Mouse (Mus musculus): Measurements from ENCODE around the gene Tln1. TPM values are rescaled to one million over a fixed set of nuclear protein-coding genes. Genes with fewer than 3 reads are reported as not detected.

Gene Tln1
- total and polyA plus RNA-seq, 3 experiments = 22.9 to 146 (median 112) TPM

GRCm38 (mm10) chr4:43575356-43575755, 12.9 kb upstream of the Tln1 start:
- H3K9me3 ChIP-seq (replicated peaks; ENCODE audit: insufficient read depth, low read length) = no peaks in the 10 kb centered on the region
- peaks cover 7 to 28% of the 10 kb centered on the region in 2 experiments for H3K4me1 ChIP-seq (ENCODE audit: control insufficient read depth in 1 of 2, insufficient read depth in 2 of 2, low read length in 2 of 2)
- H3K27ac ChIP-seq (ENCODE audit: control insufficient read depth, low read depth, low read length) = no peak overlapping the region
- H3K9ac ChIP-seq (ENCODE audit: control insufficient read depth, low read depth, low read length, poor library complexity, severe bottlenecking) = no peak overlapping the region
- H3K27me3 ChIP-seq (ENCODE audit: control insufficient read depth in 1 of 2, insufficient read depth in 2 of 2, low read length in 2 of 2) = no peaks in the 10 kb centered on the region
- no peak overlapping the region for H3K4me3 ChIP-seq (ENCODE audit: control insufficient read depth in 1 of 2, insufficient read depth in 1 of 2, low read depth in 2 of 2, low read length in 2 of 2)
- H3K36me3 ChIP-seq (ENCODE audit: control insufficient read depth in 1 of 2, insufficient read depth in 2 of 2, low read length in 2 of 2) = peaks cover 0 to 3% of the 10 kb centered on the region in 2 experiments; a peak in 2 of 4 replicates
- no peak for DNase-seq (ENCODE audit: low read depth, low spot score)
- peaks cover 21% of the 10 kb centered on the region for H3K79me2 ChIP-seq (ENCODE audit: control insufficient read depth, insufficient read depth, low read length, poor library complexity)
- TF ChIP-seq POLR2AphosphoS5 (IDR thresholded peaks at IDR 0.05; ENCODE audit: borderline replicate concordance, low read depth, low read length) (no peak), USF1 (IDR thresholded peaks at IDR 0.05; ENCODE audit: low read depth, low read length) (no peak), KAT2A (conservative IDR thresholded peaks at IDR 0.05; ENCODE audit: low read depth, low read length) (no peak), NELFE (IDR thresholded peaks at IDR 0.05; ENCODE audit: low read depth, low read length) (no peak), CHD1 (IDR thresholded peaks at IDR 0.05; ENCODE audit: low read depth, low read length) (no peak)

DNA sequence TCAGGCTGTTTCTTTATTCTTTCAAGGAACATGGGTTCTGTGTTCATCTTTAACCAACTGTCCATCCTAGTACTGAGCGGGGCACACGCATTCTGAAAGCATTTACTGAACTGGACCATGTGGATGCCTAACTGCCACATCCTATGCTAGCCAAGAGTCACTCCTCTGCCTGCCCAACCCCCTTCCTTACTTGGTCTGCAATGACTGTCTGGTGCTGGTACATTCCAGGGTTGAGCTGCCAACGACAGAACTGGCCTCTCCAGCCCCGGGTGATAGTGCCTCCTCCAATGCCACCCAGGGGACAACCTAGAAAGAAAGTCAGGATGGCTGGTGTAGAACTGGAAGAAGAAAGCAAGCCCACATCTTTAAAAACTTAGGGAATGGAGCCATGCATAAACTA, 11.1 kb upstream of the Tln1 start:
- H3K27ac ChIP-seq (ENCODE audit: control insufficient read depth, low read depth, low read length) = no peak overlapping the region
- no peaks in the 10 kb centered on the region for H3K27me3 ChIP-seq (ENCODE audit: control insufficient read depth in 1 of 2, insufficient read depth in 2 of 2, low read length in 2 of 2)
- no peaks in the 10 kb centered on the region; a peak in 3 of 4 replicates for H3K36me3 ChIP-seq (ENCODE audit: control insufficient read depth in 1 of 2, insufficient read depth in 2 of 2, low read length in 2 of 2)
- H3K79me2 ChIP-seq (ENCODE audit: control insufficient read depth, insufficient read depth, low read length, poor library complexity) = peaks cover 15% of the 10 kb centered on the region
- no peak for TF ChIP-seq ZKSCAN1 (IDR thresholded peaks at IDR 0.05; ENCODE audit: low read depth, low read length)
- no peak for TF ChIP-seq BHLHE40 (IDR thresholded peaks at IDR 0.05; ENCODE audit: borderline replicate concordance, low read depth, low read length)
- TF ChIP-seq CHD1 (IDR thresholded peaks at IDR 0.05; ENCODE audit: low read depth, low read length) = no peak
- no peak for TF ChIP-seq E2F4 (IDR thresholded peaks at IDR 0.05; ENCODE audit: borderline replicate concordance, low read depth, low read length)
- no peak for TF ChIP-seq KAT2A (conservative IDR thresholded peaks at IDR 0.05; ENCODE audit: low read depth, low read length)
- TF ChIP-seq ZMIZ1 (IDR thresholded peaks at IDR 0.05; ENCODE audit: low read depth, low read length) = no peak
- no peak for TF ChIP-seq MAX (IDR thresholded peaks at IDR 0.05; ENCODE audit: low read length)
- no peak for TF ChIP-seq TAL1 (IDR thresholded peaks at IDR 0.05; ENCODE audit: low read length)
- no peak for TF ChIP-seq CTCF (IDR thresholded peaks at IDR 0.05 in 2 of 3, conservative IDR thresholded peaks at IDR 0.05 in 1 of 3; ENCODE audit: control insufficient read depth in 1 of 3, insufficient read depth in 1 of 3, low read depth in 2 of 3, low read length in 3 of 3, poor library complexity in 1 of 3, severe bottlenecking in 1 of 3)
- no peak for TF ChIP-seq EP300 (IDR thresholded peaks at IDR 0.05; ENCODE audit: low read depth in 1 of 2, low read length in 2 of 2)
- no peak for TF ChIP-seq RCOR1 (IDR thresholded peaks at IDR 0.05; ENCODE audit: low read depth, low read length)
- TF ChIP-seq ZC3H11A (IDR thresholded peaks at IDR 0.05; ENCODE audit: low read depth, low read length) = no peak
- TF ChIP-seq USF1 (IDR thresholded peaks at IDR 0.05; ENCODE audit: low read depth, low read length) = no peak
- TF ChIP-seq POLR2AphosphoS2 (IDR thresholded peaks at IDR 0.05; ENCODE audit: low read length) = no peak
- no peak for TF ChIP-seq POLR2A (IDR thresholded peaks at IDR 0.05; ENCODE audit: control insufficient read depth in 1 of 2, insufficient read depth in 1 of 2, low read depth in 1 of 2, low read length in 2 of 2, poor library complexity in 1 of 2)
- no peak overlapping the region for H3K4me3 ChIP-seq (ENCODE audit: control insufficient read depth in 1 of 2, insufficient read depth in 1 of 2, low read depth in 2 of 2, low read length in 2 of 2)
- peaks cover 5 to 21% of the 10 kb centered on the region in 2 experiments for H3K4me1 ChIP-seq (ENCODE audit: control insufficient read depth in 1 of 2, insufficient read depth in 2 of 2, low read length in 2 of 2)
- H3K9ac ChIP-seq (ENCODE audit: control insufficient read depth, low read depth, low read length, poor library complexity, severe bottlenecking) = no peak overlapping the region
- H3K9me3 ChIP-seq (replicated peaks; ENCODE audit: insufficient read depth, low read length) = no peaks in the 10 kb centered on the region
- DNase-seq (ENCODE audit: low read depth, low spot score) = no peak

Measured in MEL (cell line).